Mouse (Mus musculus) lung, adult 18-20 months (tissue): ENCODE data around the gene Sh2b3.

Source experiments
- DNase-seq, 2 experiments: peaks; one replicate each; pipeline ENCODE4 v3.0.0; 2022; ENCODE audit warnings: mixed read lengths in 2 of 2

Sh2b3 gene

DNA sequence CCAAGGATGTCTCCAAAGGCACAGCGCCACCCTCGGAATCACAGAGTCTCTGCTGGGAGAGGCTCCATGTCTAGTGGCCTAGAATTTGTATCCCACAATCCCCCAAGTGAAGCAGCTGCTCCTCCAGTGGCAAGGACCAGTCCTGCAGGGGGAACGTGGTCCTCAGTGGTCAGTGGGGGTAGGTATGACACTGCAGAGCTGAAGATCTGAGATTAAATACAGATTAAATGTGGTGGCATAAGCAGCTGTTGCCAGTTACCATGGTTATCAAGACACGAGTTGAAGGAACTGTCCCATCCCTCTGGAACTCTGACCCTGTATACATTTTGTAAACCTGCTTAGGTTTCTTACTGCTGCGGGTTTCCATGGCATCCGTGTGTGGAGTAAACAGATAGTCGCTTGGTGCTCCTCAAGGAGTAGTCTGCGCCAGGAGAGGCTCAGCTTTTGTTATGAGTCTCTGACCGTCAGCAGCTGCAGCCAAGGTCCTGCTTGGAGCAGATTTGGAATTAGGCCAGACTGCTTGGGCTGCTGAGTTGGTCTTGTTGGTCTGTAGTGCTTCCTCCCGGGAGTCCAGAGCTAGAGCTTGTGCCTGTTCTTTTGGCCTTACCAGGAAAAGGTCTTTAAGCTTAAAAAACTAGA is 53.5 kb downstream of the Sh2b3 start:
- DNase-seq: peak; percentile 20 to 50

DNA sequence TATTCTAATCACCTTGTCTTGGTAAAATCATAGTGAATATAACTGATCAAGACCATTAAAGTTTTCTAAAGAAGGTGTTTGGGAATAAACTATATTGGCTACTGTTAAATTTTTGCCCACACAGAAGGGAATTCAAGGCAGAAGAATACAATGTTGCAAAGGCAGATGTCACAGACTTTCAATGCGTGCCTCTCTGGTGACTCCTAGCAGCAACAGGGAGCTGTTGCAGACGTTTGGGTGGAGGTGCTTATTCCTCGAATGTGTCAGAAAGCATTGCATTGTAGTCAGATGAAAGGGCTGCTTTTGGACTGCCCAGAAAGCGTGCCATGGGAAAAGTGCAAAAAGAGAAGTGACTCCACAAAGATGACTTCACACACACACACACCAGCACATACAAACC is 55.0 kb downstream of the Sh2b3 start:
- DNase-seq: no peak

GRCm38 (mm10) chr5:121780180-121780579 is 57.3 kb downstream of the Sh2b3 start:
- peak; percentile 11 to 21 for DNase-seq

DNA sequence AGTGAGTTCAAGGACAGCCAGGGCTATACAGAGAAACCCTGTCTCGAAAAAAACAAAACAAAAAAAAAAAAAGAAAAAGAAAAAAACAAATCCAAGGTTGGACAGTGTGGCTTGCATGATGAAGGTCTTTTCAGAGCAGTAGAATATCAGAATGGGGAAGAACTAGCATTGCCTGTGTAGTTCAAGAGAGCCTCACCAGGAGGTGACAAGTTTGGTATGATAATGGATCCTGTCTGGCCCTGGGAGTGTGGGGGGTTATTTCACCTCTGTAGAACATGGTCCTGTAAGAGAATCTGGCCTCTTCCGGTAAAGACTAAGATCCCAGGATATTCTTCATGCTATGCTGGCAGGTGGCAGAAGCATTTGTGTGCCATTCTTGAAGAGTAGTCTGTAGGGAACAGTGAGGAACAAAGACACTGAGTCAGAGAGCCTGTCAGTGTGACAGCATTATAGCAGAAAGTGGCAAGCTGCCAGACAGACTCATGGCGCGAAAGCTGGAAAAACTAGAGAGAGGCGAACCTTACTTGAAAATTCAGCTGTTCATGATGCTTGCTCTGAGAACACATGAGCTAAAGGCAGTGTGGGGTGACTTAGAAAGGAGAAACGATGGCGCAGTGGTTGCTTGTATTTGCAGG is 58.8 kb downstream of the Sh2b3 start:
- no peak for DNase-seq

DNA sequence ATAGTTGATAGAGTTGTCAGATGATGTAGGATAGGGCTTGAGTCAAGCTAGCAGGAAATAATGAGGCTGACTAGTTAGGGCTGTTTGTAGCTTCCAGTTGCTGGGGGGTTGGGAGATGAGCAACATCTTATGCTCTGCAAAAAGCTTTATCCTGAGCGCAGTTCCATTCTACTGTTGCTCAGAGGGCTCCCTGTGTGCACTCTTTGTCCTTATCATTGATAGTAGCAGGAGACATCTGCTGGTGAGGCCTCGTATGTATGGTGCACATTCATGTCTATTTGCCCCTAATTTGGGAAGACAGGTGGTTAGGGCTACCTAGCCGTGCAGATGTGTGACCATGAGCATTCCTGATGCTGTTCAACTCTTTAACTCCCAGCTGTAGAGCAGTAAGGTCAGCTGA is 65.8 kb downstream of the Sh2b3 start:
- no peak for DNase-seq

GRCm38 (mm10) chr5:121769827-121770226 is 67.6 kb downstream of the Sh2b3 start:
- peak; percentile 25 to 32 for DNase-seq

DNA sequence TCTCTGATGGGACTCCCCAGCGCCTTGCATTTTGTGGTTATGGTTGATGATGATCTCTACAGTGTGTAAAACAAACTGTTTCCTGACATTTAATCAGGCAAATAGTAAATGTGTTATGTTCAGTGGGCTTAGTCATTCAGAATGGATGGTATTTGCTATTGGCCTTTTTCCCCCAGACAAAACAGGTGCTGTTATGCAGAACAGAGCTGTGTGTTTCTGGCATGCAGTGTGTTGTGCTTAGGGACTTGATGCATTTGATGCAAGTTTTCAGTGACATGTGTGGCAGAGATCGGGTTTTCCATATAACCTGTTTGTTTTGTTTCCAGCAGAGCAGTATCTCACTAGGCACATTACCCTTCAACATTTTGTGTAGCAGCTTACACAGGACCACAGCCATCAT is 69.9 kb downstream of the Sh2b3 start:
- DNase-seq: no peak

GRCm38 (mm10) chr5:121766038-121766773 is 71.2 kb downstream of the Sh2b3 start:
- DNase-seq: no peak
